Mouse (Mus musculus): ENCODE measurements around the gene Lmbr1l. TPM values are rescaled to one million over a fixed set of nuclear protein-coding genes. Genes with fewer than 3 reads are reported as not detected.
A peak's percentile ranks its signal among the peaks of the same experiment; 100 is the strongest.
"Not testable (repeated sequence)": the region's sequence is repeated elsewhere in the genome, so short reads cannot be mapped to it uniquely, and the experiment has no call there.

Gene Lmbr1l
- polyA plus RNA-seq, 1 experiment: 33.4 TPM

GRCm38 (mm10) chr15:98922581-98922980, 4.5 kb upstream of the Lmbr1l start:
- H3K27me3 ChIP-seq (ENCODE audit: control insufficient read depth, insufficient read depth, insufficient read length): no peaks in the 10 kb centered on the region
- no peaks in the 10 kb centered on the region for H3K79me2 ChIP-seq (ENCODE audit: control insufficient read depth, insufficient read depth)
- H3K36me3 ChIP-seq (ENCODE audit: control insufficient read depth, insufficient read depth): no peaks in the 10 kb centered on the region
- no peak overlapping the region for H3K4me2 ChIP-seq (ENCODE audit: low read depth)
- no peak overlapping the region for H3K4me3 ChIP-seq
- no peak for TF ChIP-seq POLR2A (IDR thresholded peaks at IDR 0.05; ENCODE audit: insufficient read length, low read depth)
- no peak overlapping the region for H3ac ChIP-seq (ENCODE audit: control insufficient read depth, insufficient read length)

- no peak for TF ChIP-seq POLR2AphosphoS2 (IDR thresholded peaks at IDR 0.05; ENCODE audit: insufficient read length, low read depth)
- Histone ChIP-seq H3K27me3 (ENCODE audit: control insufficient read depth, insufficient read depth, insufficient read length) (no peaks in the 10 kb centered on the region), H3K36me3 (ENCODE audit: control insufficient read depth, insufficient read depth) (no peaks in the 10 kb centered on the region), H3K4me3 (no peak overlapping the region), H3K4me2 (ENCODE audit: low read depth) (no peak overlapping the region), H3K79me2 (ENCODE audit: control insufficient read depth, insufficient read depth) (peaks cover 9% of the 10 kb centered on the region), H3ac (ENCODE audit: control insufficient read depth, insufficient read length) (no peak overlapping the region)
Observed at GRCm38 (mm10) chr15:98921510-98921909, 3.5 kb upstream of the Lmbr1l start.

DNA sequence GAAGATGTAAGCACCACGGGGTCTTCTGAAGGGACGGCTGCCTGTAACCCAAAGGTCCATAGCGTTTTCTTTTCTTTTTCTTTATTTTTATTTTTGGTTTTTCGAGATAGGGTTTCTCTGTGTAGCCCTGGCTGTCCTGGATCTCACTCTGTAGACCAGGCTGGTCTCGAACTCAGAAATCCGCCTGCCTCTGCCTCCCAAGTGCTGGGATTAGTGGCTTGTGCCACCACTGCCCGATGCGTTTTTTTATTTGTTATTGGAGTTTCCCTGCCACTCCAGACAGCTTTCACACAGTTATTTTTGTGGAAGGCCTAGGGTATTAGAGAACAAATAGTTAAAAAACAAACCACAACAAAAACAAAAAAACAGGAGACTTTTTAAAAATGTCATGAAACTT, 466 bp upstream of the Lmbr1l start:
- Histone ChIP-seq H3ac (ENCODE audit: control insufficient read depth, insufficient read length) (peak overlapping the region; percentile 49), H3K79me2 (ENCODE audit: control insufficient read depth, insufficient read depth) (peaks cover 27% of the 10 kb centered on the region), H3K4me3 (peak overlapping the region; percentile 53), H3K4me2 (ENCODE audit: low read depth) (peak overlapping the region; percentile 98)
- H3K36me3 ChIP-seq (ENCODE audit: control insufficient read depth, insufficient read depth); H3K27me3 ChIP-seq (ENCODE audit: control insufficient read depth, insufficient read depth, insufficient read length): not testable (repeated sequence)

DNA sequence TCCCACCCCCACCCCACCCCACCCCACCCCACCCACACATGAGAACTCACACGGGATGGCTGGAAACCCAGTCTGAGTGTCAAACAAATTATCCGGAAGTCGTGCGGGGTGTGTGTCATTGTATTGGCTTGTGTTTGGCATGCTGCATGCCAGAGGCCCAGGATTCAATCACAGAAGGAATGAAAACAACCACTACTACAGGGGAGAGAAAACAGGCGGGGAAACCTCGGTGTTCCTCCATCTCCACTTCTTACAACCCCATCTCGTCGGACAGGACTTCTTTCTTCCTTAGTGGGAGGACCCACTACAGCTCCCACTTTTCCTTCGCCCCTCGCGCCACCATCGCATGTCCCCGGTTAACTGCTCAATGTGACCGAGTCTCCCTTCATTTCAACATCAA, 940 bp downstream of the Lmbr1l start:
- H3K27me3 ChIP-seq (ENCODE audit: control insufficient read depth, insufficient read depth, insufficient read length): no peaks in the 10 kb centered on the region
- H3K4me3 ChIP-seq: peak overlapping the region; percentile 53
- peaks cover 27% of the 10 kb centered on the region for H3K79me2 ChIP-seq (ENCODE audit: control insufficient read depth, insufficient read depth)
- H3ac ChIP-seq (ENCODE audit: control insufficient read depth, insufficient read length): peak overlapping the region; percentile 49
- TF ChIP-seq POLR2AphosphoS2 (IDR thresholded peaks at IDR 0.05; ENCODE audit: insufficient read length, low read depth): no peak
- TF ChIP-seq MYOD1 (IDR thresholded peaks at IDR 0.05; ENCODE audit: control insufficient read depth in 1 of 3, insufficient read length in 2 of 3, low read depth in 2 of 3): no peak
- no peak for TF ChIP-seq E2F4 (IDR thresholded peaks at IDR 0.05; ENCODE audit: insufficient read depth)
- no peak for TF ChIP-seq MAX (IDR thresholded peaks at IDR 0.05; ENCODE audit: low read depth)
- TF ChIP-seq TCF3 (IDR thresholded peaks at IDR 0.05; ENCODE audit: insufficient read length, low read depth): no peak
- no peak for TF ChIP-seq SRF (IDR thresholded peaks at IDR 0.05; ENCODE audit: control insufficient read depth, insufficient read length, low read depth)
- no peak for TF ChIP-seq USF1 (IDR thresholded peaks at IDR 0.05; ENCODE audit: low read depth)
- no peak for TF ChIP-seq REST (IDR thresholded peaks at IDR 0.05; ENCODE audit: insufficient read depth, insufficient read length)
- TF ChIP-seq POLR2A (IDR thresholded peaks at IDR 0.05; ENCODE audit: insufficient read length, low read depth): no peak
- TF ChIP-seq CEBPB (IDR thresholded peaks at IDR 0.05; ENCODE audit: insufficient read depth, poor library complexity, severe bottlenecking): no peak
- TF ChIP-seq TCF12 (IDR thresholded peaks at IDR 0.05; ENCODE audit: insufficient read depth, poor library complexity, severe bottlenecking): no peak
- no peak for TF ChIP-seq MYOG (IDR thresholded peaks at IDR 0.05; ENCODE audit: control insufficient read depth in 1 of 3, insufficient read depth in 1 of 3, insufficient read length in 2 of 3, low read depth in 2 of 3)
- H3K36me3 ChIP-seq (ENCODE audit: control insufficient read depth, insufficient read depth): peaks cover 14% of the 10 kb centered on the region
- peak overlapping the region; percentile 85 for H3K4me2 ChIP-seq (ENCODE audit: low read depth)

GRCm38 (mm10) chr15:98916016-98916415, 2.0 kb downstream of the Lmbr1l start:
- Histone ChIP-seq H3K4me3 (peak overlapping the region; percentile 53), H3K4me2 (ENCODE audit: low read depth) (peak overlapping the region; percentile 85)

DNA sequence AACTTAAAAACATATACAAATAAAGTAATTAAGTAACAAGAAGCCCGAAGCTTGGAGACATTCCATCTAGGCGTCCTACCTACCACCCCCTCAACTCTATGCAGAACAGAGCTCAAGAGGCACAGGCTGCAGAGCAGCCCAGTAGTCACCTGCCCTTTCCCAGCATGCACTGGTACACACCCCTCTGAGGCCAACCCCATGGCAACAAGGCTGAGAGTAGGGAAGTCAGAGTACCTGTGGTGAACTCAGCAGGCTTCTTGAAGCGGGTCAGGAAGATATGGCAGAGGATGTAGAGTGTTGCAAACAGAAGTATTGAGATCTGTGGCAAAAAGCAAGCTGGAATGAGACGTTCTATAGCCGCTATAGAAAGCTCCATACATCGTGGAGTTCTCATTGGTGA, 3.1 kb downstream of the Lmbr1l start:
- peaks cover 27% of the 10 kb centered on the region for H3K79me2 ChIP-seq (ENCODE audit: control insufficient read depth, insufficient read depth)
- no peak overlapping the region for H3K4me2 ChIP-seq (ENCODE audit: low read depth)
- no peak for TF ChIP-seq POLR2A (IDR thresholded peaks at IDR 0.05; ENCODE audit: insufficient read length, low read depth)
- TF ChIP-seq POLR2AphosphoS2 (IDR thresholded peaks at IDR 0.05; ENCODE audit: insufficient read length, low read depth): no peak
- no peak for TF ChIP-seq MYOG (IDR thresholded peaks at IDR 0.05; ENCODE audit: control insufficient read depth in 1 of 3, insufficient read depth in 1 of 3, insufficient read length in 2 of 3, low read depth in 2 of 3)
- no peak for TF ChIP-seq SRF (IDR thresholded peaks at IDR 0.05; ENCODE audit: control insufficient read depth, insufficient read length, low read depth)
- TF ChIP-seq E2F4 (IDR thresholded peaks at IDR 0.05; ENCODE audit: insufficient read depth): no peak
- no peak for TF ChIP-seq TCF3 (IDR thresholded peaks at IDR 0.05; ENCODE audit: insufficient read length, low read depth)
- TF ChIP-seq TCF12 (IDR thresholded peaks at IDR 0.05; ENCODE audit: insufficient read depth, poor library complexity, severe bottlenecking): no peak
- no peak for TF ChIP-seq MAX (IDR thresholded peaks at IDR 0.05; ENCODE audit: low read depth)
- TF ChIP-seq MYOD1 (IDR thresholded peaks at IDR 0.05; ENCODE audit: control insufficient read depth in 1 of 3, insufficient read length in 2 of 3, low read depth in 2 of 3): no peak
- no peak for TF ChIP-seq USF1 (IDR thresholded peaks at IDR 0.05; ENCODE audit: low read depth)
- TF ChIP-seq REST (IDR thresholded peaks at IDR 0.05; ENCODE audit: insufficient read depth, insufficient read length): no peak
- TF ChIP-seq CEBPB (IDR thresholded peaks at IDR 0.05; ENCODE audit: insufficient read depth, poor library complexity, severe bottlenecking): no peak
- H3K27me3 ChIP-seq (ENCODE audit: control insufficient read depth, insufficient read depth, insufficient read length): no peaks in the 10 kb centered on the region
- H3K36me3 ChIP-seq (ENCODE audit: control insufficient read depth, insufficient read depth): peaks cover 34% of the 10 kb centered on the region
- no peak overlapping the region for H3ac ChIP-seq (ENCODE audit: control insufficient read depth, insufficient read length)
- H3K4me3 ChIP-seq: no peak overlapping the region

More at GRCm38 (mm10) chr15:98916016-98916415, 2.0 kb downstream of the Lmbr1l start:
- no peaks in the 10 kb centered on the region for H3K27me3 ChIP-seq (ENCODE audit: control insufficient read depth, insufficient read depth, insufficient read length)
- no peak overlapping the region for H3ac ChIP-seq (ENCODE audit: control insufficient read depth, insufficient read length)
- H3K36me3 ChIP-seq (ENCODE audit: control insufficient read depth, insufficient read depth): peaks cover 24% of the 10 kb centered on the region
- TF ChIP-seq SRF (IDR thresholded peaks at IDR 0.05; ENCODE audit: control insufficient read depth, insufficient read length, low read depth) (no peak), POLR2A (IDR thresholded peaks at IDR 0.05; ENCODE audit: insufficient read length, low read depth) (no peak), E2F4 (IDR thresholded peaks at IDR 0.05; ENCODE audit: insufficient read depth) (no peak), POLR2AphosphoS2 (IDR thresholded peaks at IDR 0.05; ENCODE audit: insufficient read length, low read depth) (no peak), MYOG (IDR thresholded peaks at IDR 0.05; ENCODE audit: control insufficient read depth in 1 of 3, insufficient read depth in 1 of 3, insufficient read length in 2 of 3, low read depth in 2 of 3) (no peak), REST (IDR thresholded peaks at IDR 0.05; ENCODE audit: insufficient read depth, insufficient read length) (no peak), MAX (IDR thresholded peaks at IDR 0.05; ENCODE audit: low read depth) (no peak), MYOD1 (IDR thresholded peaks at IDR 0.05; ENCODE audit: control insufficient read depth in 1 of 3, insufficient read length in 2 of 3, low read depth in 2 of 3) (no peak), TCF12 (IDR thresholded peaks at IDR 0.05; ENCODE audit: insufficient read depth, poor library complexity, severe bottlenecking) (no peak), CEBPB (IDR thresholded peaks at IDR 0.05; ENCODE audit: insufficient read depth, poor library complexity, severe bottlenecking) (no peak), TCF3 (IDR thresholded peaks at IDR 0.05; ENCODE audit: insufficient read length, low read depth) (no peak), USF1 (IDR thresholded peaks at IDR 0.05; ENCODE audit: low read depth) (no peak)
- peaks cover 27% of the 10 kb centered on the region for H3K79me2 ChIP-seq (ENCODE audit: control insufficient read depth, insufficient read depth)
